Mouse (Mus musculus) heart, adult 18-20 months (tissue): ENCODE results near the gene Ankdd1a. TPM values are rescaled to one million over a fixed set of nuclear protein-coding genes. Genes with fewer than 3 reads are reported as not detected.
A peak's percentile ranks its signal among the peaks of the same experiment; 100 is the strongest.

Experiments
- DNase-seq, 2 experiments: peaks; one replicate each; pipeline ENCODE4 v3.0.0; 2021 to 2022; ENCODE audit warnings: mixed read lengths in 1 of 2
- long read RNA-seq, 2 experiments: library from polyadenylated mRNA; stranded (forward); transcript quantifications; one replicate each; pipeline ENCODE4 v2.0.0; 2021
- total RNA-seq, 2 experiments: library from RNA; stranded (reverse); gene quantifications; 2 replicates each; pipeline ENCODE4 v1.2.3; 2021

The Ankdd1a gene
- total RNA-seq = not detected
- long read RNA-seq, experiment 1 = 0 reads
- long read RNA-seq, experiment 2 = 0 reads

DNA sequence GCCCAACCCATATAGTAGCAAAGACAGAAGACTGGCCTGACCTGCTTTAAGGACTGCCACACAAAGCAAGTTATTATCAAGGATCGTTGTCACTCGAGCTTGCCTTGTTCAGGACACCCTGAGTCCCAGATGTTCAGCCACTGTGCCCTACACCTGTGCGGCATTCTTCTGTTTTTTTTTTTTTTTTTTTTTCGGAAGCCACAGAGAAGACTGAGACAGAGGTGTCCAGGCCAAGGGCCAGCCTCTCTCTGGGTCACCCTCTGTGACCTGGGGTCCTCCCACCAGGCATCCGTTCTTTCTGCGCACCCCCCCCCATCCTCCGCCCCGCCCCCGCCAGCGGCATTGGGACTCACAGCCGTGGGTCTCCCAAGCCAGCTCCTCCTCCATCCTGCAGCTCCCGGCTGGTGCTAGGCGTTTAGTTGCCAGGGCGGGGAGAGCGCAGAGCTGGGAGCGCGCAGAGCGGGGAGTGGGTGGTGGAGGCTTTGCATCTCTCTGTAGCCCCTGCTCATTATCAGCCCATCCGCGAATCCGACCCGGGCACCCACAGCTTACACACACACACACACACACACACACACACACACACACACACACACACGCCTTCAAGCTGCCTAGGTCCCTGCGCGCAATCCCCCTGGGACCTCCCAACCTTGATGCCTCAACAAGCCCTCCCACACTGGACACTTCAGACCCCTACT is at the start of gene Ankdd1a:
Ankdd1a (minus strand) TSS at position 387 of the 698 bp plus-strand sequence.
- DNase-seq = no peak

GRCm38 (mm10) chr9:65569491-65569971 is 49.5 kb upstream of the Ankdd1a start:
- DNase-seq = peak; percentile 73 to 88

DNA sequence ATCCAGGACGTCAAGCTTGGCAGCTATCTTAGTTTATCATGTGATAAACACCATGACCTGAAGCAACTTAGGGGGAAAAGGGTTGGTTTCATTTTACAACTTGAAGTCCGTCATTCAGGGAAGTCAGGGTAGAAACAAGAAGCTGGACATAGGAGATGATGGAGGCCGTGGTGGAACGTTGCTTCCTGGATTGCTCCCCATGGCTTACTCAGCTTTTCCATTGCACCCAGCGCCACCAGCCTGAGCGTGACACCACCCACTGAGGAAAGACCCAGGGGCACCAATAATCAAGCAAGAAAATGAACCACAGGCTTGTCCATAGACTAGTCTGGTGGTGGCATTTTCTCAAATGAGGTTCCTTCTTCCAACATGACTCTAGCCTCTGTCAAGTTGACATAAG is 48.8 kb upstream of the Ankdd1a start:
- no peak for DNase-seq

DNA sequence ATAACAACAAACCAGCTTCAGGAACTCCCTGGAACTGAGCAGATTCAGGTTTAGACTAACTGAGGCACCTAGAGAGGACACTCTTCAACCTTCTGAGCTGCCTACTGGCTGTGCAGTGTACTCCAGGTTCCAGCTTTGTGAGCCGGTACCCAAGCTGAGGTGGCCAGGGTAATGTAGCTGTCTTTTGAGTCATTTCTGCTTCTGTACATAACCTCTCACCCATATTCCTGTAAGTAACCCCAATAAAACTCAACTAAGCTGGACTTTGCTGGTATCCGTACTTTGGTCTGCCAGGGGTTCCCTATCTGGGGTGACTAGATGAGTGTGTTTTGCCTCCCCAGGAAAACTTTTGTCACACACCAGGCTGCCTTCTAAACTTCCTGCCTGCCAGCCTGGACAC is 44.7 kb upstream of the Ankdd1a start:
- DNase-seq = no peak

DNA sequence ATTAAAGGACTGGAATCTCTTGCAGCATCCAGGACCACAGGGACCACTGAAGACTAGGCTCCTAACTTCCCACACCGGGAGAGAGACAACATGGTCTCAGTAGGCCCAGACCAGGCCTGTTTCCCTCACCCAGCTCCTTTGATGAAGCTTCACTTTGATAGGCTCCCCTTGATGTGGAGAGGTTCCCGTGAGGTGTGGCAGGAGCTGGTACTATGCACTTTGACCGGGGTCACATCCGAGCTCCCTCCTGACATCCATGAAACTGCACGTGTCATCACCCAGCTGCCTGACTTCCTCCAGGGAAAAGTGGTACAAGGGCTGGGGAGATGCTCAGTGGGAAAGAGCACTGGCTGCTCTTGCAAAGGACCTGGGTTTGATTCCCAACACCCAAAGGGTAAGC is 43.1 kb upstream of the Ankdd1a start:
- no peak for DNase-seq

DNA sequence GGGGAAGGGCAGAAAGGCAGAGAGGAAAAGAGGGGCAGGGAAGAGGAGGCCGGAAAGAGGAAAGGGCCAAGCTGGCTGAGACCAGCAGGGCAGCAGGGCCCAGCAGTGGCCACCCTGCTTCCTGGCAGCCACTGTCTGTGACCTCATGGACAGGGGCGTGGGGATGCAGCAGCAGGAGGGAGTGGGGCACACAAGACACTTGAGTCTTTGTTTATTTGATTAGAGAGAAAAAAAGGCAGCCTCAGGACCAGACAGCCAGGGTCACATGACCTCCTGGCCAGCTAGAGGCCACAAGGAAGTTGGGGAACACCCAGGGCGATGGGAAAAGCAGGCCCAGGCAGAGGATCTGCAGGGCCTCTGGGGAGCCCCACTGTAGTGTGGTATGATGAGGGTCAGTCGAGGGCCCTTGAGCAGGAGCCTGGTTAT is 42.1 kb upstream of the Ankdd1a start:
- peak; percentile 70 to 89 for DNase-seq

GRCm38 (mm10) chr9:65561016-65561415 is 41.0 kb upstream of the Ankdd1a start:
- DNase-seq = peak; percentile 62 to 74

- no peak for DNase-seq
Measured at GRCm38 (mm10) chr9:65558806-65559205, 38.8 kb upstream of the Ankdd1a start.

GRCm38 (mm10) chr9:65556979-65557378 is 37.0 kb upstream of the Ankdd1a start:
- no peak for DNase-seq

DNA sequence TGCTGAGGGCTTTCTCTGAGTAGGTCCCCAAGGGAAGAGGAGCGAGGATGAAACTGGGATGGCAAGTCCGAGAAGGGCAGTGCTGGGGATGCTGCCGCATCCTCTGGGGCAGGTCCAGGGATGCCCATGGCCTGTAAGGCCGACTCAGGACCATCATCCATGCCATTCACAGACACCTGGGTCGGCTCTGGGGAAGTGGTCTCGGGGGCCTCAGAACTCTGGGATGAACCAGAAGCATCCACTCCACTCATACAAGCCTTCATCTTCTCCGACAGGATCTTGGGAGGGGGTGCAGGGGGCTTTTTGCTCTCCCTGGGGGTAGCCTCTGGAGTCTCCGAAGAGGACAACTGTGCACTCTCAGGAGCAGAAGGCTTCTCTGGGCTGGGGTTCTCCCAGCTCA is 36.4 kb upstream of the Ankdd1a start:
- DNase-seq = no peak

DNA sequence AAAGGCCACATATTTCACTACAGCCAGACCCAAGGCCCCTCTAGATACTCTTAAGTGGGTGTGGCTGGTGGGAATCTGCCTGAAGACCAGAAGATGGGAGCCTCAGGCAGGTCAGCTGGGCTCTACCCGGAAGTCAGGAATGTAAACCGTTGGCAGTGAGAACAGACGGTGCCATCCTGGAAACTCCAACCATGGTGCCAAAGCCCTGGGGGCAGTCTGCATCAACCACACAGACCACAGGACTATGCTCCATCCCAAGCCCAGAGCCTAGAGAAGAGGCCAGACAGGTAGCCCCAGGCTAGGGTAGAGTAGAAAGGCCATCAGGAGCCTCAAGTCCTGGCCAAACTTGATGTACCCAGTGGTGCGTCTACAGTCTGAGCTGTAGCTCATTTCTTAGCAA is 35.6 kb upstream of the Ankdd1a start:
- no peak for DNase-seq

DNA sequence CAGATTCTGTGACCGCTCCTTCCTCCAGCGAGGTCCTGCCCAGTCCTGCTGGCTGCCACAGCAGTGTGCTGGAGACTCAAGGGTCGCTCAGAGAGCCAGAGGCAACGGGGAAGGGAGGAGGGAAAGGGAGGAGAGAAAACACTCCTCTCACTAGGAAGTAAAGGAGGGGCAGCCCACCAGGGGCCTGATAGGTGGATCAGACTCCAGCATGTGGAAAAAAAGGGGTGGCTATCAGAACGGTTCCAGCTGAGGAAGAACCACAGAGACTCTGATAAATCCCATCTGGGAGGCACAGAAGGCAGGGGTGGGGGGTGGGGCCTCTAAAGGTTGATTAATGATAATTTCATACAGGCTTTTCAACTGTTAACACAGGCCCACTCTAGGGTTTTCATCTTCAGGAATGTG is 35.0 kb upstream of the Ankdd1a start:
- no peak for DNase-seq

- no peak for DNase-seq
Measured at GRCm38 (mm10) chr9:65552711-65553110, 32.7 kb upstream of the Ankdd1a start.

GRCm38 (mm10) chr9:65552141-65552540 is 32.1 kb upstream of the Ankdd1a start:
- peak in 1 of 2 experiments; percentile 74 for DNase-seq

DNA sequence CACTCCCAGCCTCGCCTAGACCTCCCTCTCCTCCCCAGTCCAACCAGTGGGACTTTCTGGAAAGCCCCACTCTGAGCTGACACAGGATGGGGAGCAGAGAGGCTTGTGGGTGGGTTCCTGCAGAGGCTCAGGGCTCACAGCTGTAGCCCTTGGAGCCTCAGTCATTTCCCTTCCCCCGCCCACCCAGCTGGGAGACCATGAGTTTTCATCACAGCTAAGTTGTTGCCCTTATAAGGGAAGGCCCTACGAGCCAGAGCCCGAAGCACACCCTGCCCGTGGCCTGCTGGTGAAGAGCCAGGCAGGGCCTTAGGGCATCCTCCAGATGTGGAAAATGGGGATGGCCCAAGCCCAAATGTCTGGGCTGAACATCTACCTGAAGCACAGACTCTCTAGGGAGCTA is 31.0 kb upstream of the Ankdd1a start:
- peak; percentile 84 to 92 for DNase-seq

DNA sequence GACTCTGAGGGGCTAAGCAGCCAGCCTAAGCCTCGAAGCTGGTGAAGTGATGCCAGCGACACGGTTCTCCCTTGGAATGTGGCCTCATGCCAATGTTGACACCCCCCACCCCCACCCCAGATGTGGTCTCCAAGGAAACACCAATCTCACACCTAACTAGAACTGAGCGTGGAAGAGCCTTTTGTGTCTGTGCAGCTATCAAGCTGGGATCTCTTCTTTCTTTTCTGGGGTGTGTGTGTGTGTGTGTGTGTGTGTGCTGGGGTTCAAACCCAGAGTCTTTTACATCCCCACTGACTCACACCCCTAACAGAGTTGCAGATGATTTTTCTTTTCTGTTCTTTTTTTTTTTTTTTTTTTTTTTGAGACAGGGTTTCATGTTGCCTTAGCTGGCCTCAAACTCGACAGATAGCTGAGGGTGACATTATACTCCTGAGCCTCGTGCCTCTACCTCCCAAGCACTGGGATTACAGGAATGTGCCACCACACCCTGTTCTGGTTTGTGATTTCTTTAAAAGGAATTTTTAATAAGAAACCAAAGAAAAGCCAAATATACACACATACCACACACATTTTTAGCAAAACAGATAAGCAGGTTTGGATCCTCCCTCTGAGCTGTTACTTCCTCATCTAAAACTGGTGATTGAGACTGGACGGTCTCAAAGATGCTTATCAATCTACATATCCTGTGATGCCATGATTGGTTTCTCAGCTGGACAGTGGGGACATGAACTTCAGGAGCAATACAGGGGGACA is 30.3 kb upstream of the Ankdd1a start:
- no peak for DNase-seq

DNA sequence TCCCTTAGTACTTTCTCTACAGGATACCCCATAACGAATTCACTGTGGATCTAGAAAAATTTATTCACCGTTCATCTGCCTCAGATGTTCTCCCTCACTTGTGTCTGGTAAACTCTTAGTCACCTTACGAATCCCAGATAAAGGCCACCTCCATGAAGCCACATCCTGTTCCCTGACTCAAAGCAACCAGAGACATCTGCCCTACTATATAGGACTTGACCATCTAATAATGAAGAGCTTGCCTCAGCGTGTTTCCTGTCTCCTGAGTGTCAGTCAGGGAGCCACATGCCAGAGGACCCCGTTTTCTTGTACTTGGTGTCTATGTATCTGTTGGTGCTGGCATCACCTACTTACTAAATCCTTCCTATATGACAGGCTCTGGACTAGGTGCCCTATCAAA is 29.6 kb upstream of the Ankdd1a start:
- DNase-seq = no peak

- no peak for DNase-seq
Measured at GRCm38 (mm10) chr9:65549139-65549538, 29.1 kb upstream of the Ankdd1a start.

- DNase-seq = no peak
Measured at GRCm38 (mm10) chr9:65548311-65548710, 28.3 kb upstream of the Ankdd1a start.

DNA sequence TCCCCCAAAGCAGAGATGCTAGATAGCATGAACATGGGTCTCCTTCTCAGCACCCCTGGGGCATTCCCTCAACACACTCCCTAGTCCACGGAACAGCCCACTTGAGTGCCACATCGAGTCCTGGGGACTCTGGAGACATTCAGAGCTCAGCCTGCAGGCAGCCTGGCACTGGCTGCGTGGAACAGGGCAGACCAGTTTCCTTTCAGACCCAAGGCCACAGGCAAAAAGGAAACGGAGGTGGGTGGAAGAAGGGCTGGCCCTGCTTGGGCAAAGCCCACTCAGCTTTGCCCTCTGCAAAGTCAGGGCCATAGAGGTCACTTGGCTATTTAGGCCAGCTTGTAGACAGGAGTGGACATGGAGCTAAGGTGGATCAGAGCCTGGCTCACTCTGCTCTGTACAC is 27.9 kb upstream of the Ankdd1a start:
- no peak for DNase-seq

DNA sequence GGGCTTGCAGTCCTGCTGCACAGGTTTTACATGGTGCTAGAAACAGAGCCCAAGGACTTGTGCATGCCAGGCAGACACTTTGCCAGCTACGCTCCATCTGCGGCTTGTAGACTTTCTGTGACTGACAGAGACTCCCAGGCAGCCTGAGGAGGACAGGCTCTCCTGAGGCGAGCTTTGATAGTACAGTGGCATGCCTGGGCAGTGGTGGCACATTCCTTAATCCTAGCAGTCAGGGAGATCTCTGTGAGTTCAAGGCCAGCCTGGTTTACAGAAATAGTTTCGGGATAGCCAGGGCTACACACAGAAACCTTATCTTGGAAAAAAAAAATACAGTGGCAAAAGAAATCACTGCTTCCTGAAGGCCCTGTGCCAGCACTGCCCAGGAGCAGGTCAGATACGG is 27.1 kb upstream of the Ankdd1a start:
- no peak for DNase-seq

DNA sequence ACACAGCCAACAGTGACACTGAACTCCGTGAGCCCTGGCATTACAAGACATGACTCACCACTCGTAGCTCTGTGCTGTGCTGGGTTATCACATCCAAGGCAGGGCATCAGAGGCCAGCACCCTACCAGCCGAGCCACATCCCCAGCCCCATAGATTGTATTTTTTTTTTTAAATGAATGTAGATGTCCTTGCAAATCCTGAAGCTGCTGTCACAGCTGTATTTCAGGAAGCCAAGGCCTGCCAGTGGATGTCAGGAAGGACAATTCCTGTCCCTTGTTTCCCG is 26.4 kb upstream of the Ankdd1a start:
- no peak for DNase-seq

GRCm38 (mm10) chr9:65545635-65546412 is 25.8 kb upstream of the Ankdd1a start:
- DNase-seq = peak in 1 of 2 experiments; percentile 55
